Mouse (Mus musculus) kidney, postnatal 0 days (tissue): Measurements from ENCODE around the gene Rhobtb1. TPM values are rescaled to one million over a fixed set of nuclear protein-coding genes. Genes with fewer than 3 reads are reported as not detected.

ENCODE experiments used
- ATAC-seq: fragments of 200-750 bp; cut with Nextera tagmentation; replicated peaks from 2 replicates; pipeline ENCODE4 v1.8.0; 2017; ENCODE audit warnings: low read depth, moderate number of reproducible peaks, moderate TSS enrichment, moderate library complexity; ENCODE audit not compliant: low FRiP score
- DNase-seq: peaks from one replicate; pipeline ENCODE4 v3.0.0-alpha.2; 2016; ENCODE audit warnings: low spot score
- H3K27ac ChIP-seq: fragments of 300-500 bp; sonication (generic); 2 replicates; pipeline ENCODE4 v1.5.1; 2014; ENCODE audit warnings: mild to moderate bottlenecking
- H3K27me3 ChIP-seq: fragments of 300-500 bp; sonication (generic); 2 replicates; pipeline ENCODE4 v1.6.1; 2014; ENCODE audit warnings: low read length, mixed read lengths; ENCODE audit not compliant: insufficient read depth
- H3K36me3 ChIP-seq: fragments of 300-500 bp; sonication (generic); 2 replicates; pipeline ENCODE4 v1.6.1; 2014; ENCODE audit warnings: low read length, mixed read lengths; ENCODE audit not compliant: insufficient read depth
- H3K4me1 ChIP-seq: fragments of 300-500 bp; sonication (generic); replicated peaks from 2 replicates; pipeline ENCODE4 v1.6.1; 2014; ENCODE audit warnings: antibody characterized with exemption, low read length, mixed read lengths; ENCODE audit not compliant: insufficient read depth
- H3K4me2 ChIP-seq: fragments of 300-500 bp; sonication (generic); 2 replicates; pipeline ENCODE4 v1.6.1; 2014; ENCODE audit warnings: mild to moderate bottlenecking, low read length, moderate library complexity, mixed read lengths
- H3K4me3 ChIP-seq: fragments of 300-500 bp; sonication (generic); replicated peaks from 2 replicates; pipeline ENCODE4 v1.5.1; 2014; ENCODE audit warnings: low read depth, low read length
- H3K9ac ChIP-seq: fragments of 300-500 bp; sonication (generic); 2 replicates; pipeline ENCODE4 v1.6.1; 2014; ENCODE audit warnings: low read depth, low read length
- H3K9me3 ChIP-seq: fragments of 300-500 bp; sonication (generic); replicated peaks from 2 replicates; pipeline ENCODE4 v1.6.1; 2016; ENCODE audit warnings: low read length, inconsistent platforms, mixed read lengths
- CTCF ChIP-seq: IDR thresholded peaks from 2 replicates; pipeline ENCODE4 v1.5.1; 2016; ENCODE audit warnings: antibody characterized with exemption, low read depth, mild to moderate bottlenecking, moderate library complexity
- WGBS: fragments of 180-500 bp; shearing (Covaris S2); extraction: QIAGEN DNeasy Blood & Tissue Kit; methylation state at CpG from one replicate; pipeline ENCODE4 v1.1.7; 2014; 5-methylcytosine and 5-hydroxymethylcytosine counted together
- polyA plus RNA-seq: library from polyadenylated mRNA; unstranded; fragments of >200 nt; fragmentation: Nextera tagmentation; extraction: Ambion mirVana; gene quantifications from 2 replicates; pipeline ENCODE4 v1.2.1, GENCODE M21; 2015

The Rhobtb1 gene
- polyA plus RNA-seq, 1 experiment from 2014 or later, result 24.6 TPM

DNA sequence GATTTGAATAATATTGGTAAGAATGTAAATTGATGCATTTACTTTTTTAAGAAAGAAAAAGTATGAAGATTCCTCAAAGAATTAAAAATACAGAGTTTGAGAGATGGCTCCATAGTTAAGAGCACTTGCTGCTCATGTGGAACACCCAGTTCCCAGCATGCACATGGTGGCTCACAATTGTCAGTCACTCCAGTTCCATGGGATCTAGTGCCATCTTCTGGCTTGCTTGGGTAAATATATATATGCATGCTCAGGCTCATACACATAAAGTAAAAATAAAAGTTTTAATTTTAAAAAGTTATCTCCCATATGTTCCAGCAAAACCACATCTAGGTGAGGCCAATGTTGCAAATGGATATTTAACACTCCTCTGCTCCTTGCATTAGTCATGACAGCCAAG lies 36.9 kb upstream of the Rhobtb1 start:
- Histone ChIP-seq H3K4me3 (no peak overlapping the region), H3K4me1 (no peaks in the 10 kb centered on the region), H3K4me2 (no peak overlapping the region), H3K9ac (no peak overlapping the region), H3K9me3 (no peaks in the 10 kb centered on the region), H3K36me3 (no peaks in the 10 kb centered on the region), H3K27me3 (no peaks in the 10 kb centered on the region), H3K27ac (no peak overlapping the region)
- ATAC-seq (no peak), DNase-seq (peak; percentile 17)
- peak; percentile 45; the same call in 1 of the 2 replicates for TF ChIP-seq CTCF

DNA sequence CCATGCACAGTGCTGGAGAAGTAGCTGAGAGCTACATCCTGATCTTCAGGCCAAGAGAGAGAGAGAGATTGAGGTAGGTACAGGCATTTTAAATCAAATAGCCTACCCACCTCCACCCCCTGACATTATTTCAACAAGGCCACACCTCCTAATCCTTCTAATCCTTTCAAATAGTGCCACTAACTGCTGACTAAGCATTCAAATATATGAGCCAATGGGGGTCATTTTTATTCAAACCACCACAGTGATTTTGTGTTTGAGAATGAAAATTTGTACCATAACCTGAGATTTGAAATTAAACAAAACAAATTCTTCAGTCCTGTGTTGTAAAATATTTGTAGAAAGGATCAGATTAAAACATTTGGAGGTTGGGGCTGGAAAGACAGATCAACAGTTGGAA lies 33.2 kb upstream of the Rhobtb1 start:
- Histone ChIP-seq H3K9me3 (no peaks in the 10 kb centered on the region), H3K27ac (no peak overlapping the region), H3K27me3 (no peaks in the 10 kb centered on the region), H3K4me2 (no peak overlapping the region), H3K4me3 (no peak overlapping the region), H3K9ac (no peak overlapping the region), H3K4me1 (no peaks in the 10 kb centered on the region), H3K36me3 (no peaks in the 10 kb centered on the region)
- DNase-seq (no peak), ATAC-seq (no peak)
- TF ChIP-seq CTCF, result no peak

DNA sequence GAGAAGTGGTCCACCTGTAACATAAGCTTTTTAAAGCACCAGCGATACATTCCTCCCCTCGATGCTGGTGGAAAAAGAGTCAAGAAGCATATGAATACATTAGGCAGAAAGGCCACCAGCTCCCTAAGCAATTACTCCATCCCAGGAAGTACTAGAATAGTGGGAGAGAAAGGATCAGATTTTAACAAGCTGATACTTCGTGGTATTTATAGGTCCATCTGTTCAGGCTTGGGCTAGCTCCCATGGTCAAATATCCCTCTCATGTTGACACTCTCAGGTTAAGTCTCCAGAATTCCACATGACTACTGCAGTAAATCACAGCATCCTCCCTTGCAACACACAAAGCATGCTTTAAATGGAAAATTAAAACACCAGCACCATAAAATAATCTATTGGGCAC lies 32.3 kb upstream of the Rhobtb1 start:
- DNase-seq (peak; percentile 71), ATAC-seq (no peak)
- H3K27ac ChIP-seq, result no peak overlapping the region
- no peak overlapping the region for H3K4me2 ChIP-seq
- no peak for TF ChIP-seq CTCF
- no peaks in the 10 kb centered on the region for H3K9me3 ChIP-seq
- WGBS, result 27% methylated on average over 3 of the region's 3 CpGs
- H3K27me3 ChIP-seq, result no peaks in the 10 kb centered on the region
- no peaks in the 10 kb centered on the region for H3K36me3 ChIP-seq
- no peak overlapping the region for H3K9ac ChIP-seq
- H3K4me1 ChIP-seq, result no peaks in the 10 kb centered on the region
- H3K4me3 ChIP-seq, result no peak overlapping the region

DNA sequence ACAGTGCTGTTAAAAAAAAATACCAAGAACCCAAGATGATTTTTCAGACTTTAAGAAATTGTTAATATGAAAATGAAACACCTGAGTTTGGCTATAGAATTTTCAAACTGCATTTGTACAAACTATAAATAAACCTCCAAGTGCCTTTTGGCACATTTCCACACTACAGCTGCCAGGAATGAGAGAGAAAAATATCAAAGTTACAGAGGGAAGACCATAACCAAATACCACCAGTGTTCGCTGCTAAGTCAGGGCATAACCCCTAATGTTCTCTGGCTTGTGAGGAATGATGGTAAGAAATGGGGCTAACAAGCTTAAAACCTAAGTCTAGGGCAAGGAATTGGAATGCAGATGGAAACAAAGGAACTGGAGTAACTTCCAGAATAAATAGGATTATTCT lies 31.8 kb upstream of the Rhobtb1 start:
- no peak overlapping the region for H3K4me2 ChIP-seq
- no peaks in the 10 kb centered on the region for H3K36me3 ChIP-seq
- no peak for TF ChIP-seq CTCF
- DNase-seq (peak; percentile 22), ATAC-seq (no peak)
- H3K27me3 ChIP-seq, result no peaks in the 10 kb centered on the region
- no peak overlapping the region for H3K9ac ChIP-seq
- 44% methylated on average over 1 of the region's 1 CpGs for WGBS
- H3K4me3 ChIP-seq, result no peak overlapping the region
- H3K9me3 ChIP-seq, result no peaks in the 10 kb centered on the region
- no peaks in the 10 kb centered on the region for H3K4me1 ChIP-seq
- H3K27ac ChIP-seq, result no peak overlapping the region

- ATAC-seq, result no peak
Observed at GRCm38 (mm10) chr10:69126546-69126945, 24.7 kb upstream of the Rhobtb1 start.

GRCm38 (mm10) chr10:69128531-69128930 lies 22.7 kb upstream of the Rhobtb1 start:
- no peak overlapping the region for H3K9ac ChIP-seq
- H3K27ac ChIP-seq, result no peak overlapping the region
- no peaks in the 10 kb centered on the region for H3K9me3 ChIP-seq
- H3K36me3 ChIP-seq, result no peaks in the 10 kb centered on the region
- DNase-seq, result no peak
- H3K4me1 ChIP-seq, result no peaks in the 10 kb centered on the region
- WGBS, result 70% methylated on average over 3 of the region's 3 CpGs
- H3K4me2 ChIP-seq, result no peak overlapping the region
- no peaks in the 10 kb centered on the region for H3K27me3 ChIP-seq
- no peak overlapping the region for H3K4me3 ChIP-seq
- no peak for ATAC-seq
- TF ChIP-seq CTCF, result no peak

More at GRCm38 (mm10) chr10:69126546-69126945, 24.7 kb upstream of the Rhobtb1 start:
- no peak overlapping the region for H3K9ac ChIP-seq
- DNase-seq, result no peak
- no peaks in the 10 kb centered on the region for H3K27me3 ChIP-seq
- 89% methylated on average over 2 of the region's 2 CpGs for WGBS
- no peak overlapping the region for H3K4me2 ChIP-seq
- no peak for TF ChIP-seq CTCF
- H3K9me3 ChIP-seq, result no peaks in the 10 kb centered on the region
- no peak overlapping the region for H3K27ac ChIP-seq
- H3K4me3 ChIP-seq, result no peak overlapping the region
- no peaks in the 10 kb centered on the region for H3K4me1 ChIP-seq
- H3K36me3 ChIP-seq, result no peaks in the 10 kb centered on the region

- H3K9me3 ChIP-seq, result no peaks in the 10 kb centered on the region
- ATAC-seq (no peak), DNase-seq (no peak)
- no peak for TF ChIP-seq CTCF
- no peaks in the 10 kb centered on the region for H3K27me3 ChIP-seq
- no peaks in the 10 kb centered on the region for H3K36me3 ChIP-seq
- H3K4me3 ChIP-seq, result no peak overlapping the region
- H3K27ac ChIP-seq, result no peak overlapping the region
- H3K4me1 ChIP-seq, result no peaks in the 10 kb centered on the region
- WGBS, result 76% methylated on average over 5 of the region's 5 CpGs
- H3K4me2 ChIP-seq, result no peak overlapping the region
- no peak overlapping the region for H3K9ac ChIP-seq
Observed at GRCm38 (mm10) chr10:69130613-69131012, 20.6 kb upstream of the Rhobtb1 start.
